Mouse (Mus musculus): ENCODE results near the gene Arl5b.

GRCm38 (mm10) chr2:15096514-15097090 is 47.4 kb downstream of the Arl5b start:
- TF ChIP-seq HCFC1 (IDR thresholded peaks at IDR 0.05; ENCODE audit: borderline replicate concordance, insufficient read depth, low read length) (no peak), CHD2 (IDR thresholded peaks at IDR 0.05; ENCODE audit: low read depth, low read length) (no peak), MAFK (IDR thresholded peaks at IDR 0.05; ENCODE audit: insufficient read depth, low read depth, low read length) (no peak), ZC3H11A (IDR thresholded peaks at IDR 0.05; ENCODE audit: borderline replicate concordance, low read depth, low read length) (0 out of 2 replicates have a peak, but pooled peaks have one; percentile 12), ZNF384 (IDR thresholded peaks at IDR 0.05; ENCODE audit: low read depth, low read length) (peak; percentile 86)

Data from ES-E14 (cell line).